8 mouse cellular contexts compared by ENCODE assay signal in the genomic region with DNA sequence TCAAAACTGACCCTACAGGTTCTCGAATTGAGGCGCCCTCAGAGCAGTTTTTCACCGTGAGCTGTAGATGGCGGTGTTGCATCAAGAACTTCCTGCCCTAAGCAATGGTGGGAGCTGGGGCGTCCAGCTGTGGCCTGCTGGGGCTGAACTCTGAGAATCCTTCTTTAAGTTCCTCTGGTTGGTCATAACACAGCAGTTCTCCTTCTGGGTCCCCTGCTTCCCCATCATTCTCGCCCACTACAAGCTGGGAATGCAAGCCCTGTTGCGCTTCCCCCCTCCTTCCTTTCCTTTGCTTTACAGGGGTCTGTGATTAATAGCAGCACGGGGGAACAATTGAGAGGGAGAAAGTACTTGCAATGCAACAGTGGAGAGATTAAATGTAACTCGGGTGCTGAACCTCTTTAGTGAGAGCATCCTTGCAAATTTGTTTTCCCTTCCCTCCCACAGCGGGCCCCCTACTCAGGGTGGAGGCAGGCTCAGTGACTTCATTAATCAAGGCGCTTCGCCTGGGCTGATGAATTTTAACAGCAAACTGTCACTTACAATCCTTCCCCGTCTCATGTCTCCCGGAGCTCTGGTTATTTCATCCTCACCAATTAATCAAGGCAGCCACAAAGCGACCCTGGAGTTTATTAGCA.
DNase-seq lines count a peak whose midpoint lies in the region; ATAC-seq lines count a peak whose summit lies in the region.

No protein-coding gene starts in this region.

- H3K27ac ChIP-seq in embryonic facial prominence, embryonic 14.5 days (replicated peaks; ENCODE audit: low read depth, low read length), result no peak overlapping the region
- H3K27ac ChIP-seq in hindbrain, embryonic 12.5 days, result 0 out of 2 replicates have a peak overlapping the region, but pooled peaks have one; percentile 12

- H3K9ac ChIP-seq in embryonic facial prominence, embryonic 14.5 days (ENCODE audit: low read depth, low read length), result 0 out of 2 replicates have a peak overlapping the region, but pooled peaks have one; percentile 32
- no peak overlapping the region; the same call in 1 of the 2 replicates for H3K9ac ChIP-seq in hindbrain, embryonic 12.5 days

- peak overlapping the region; percentile 50 for H3K4me2 ChIP-seq in embryonic facial prominence, embryonic 14.5 days (ENCODE audit: low read depth, low read length)
- peak overlapping the region; percentile 52 for H3K4me2 ChIP-seq in hindbrain, embryonic 12.5 days (replicated peaks)

- ATAC-seq in embryonic facial prominence, embryonic 14.5 days (ENCODE audit: low read depth), result peak; percentile 88
- ATAC-seq in hindbrain, embryonic 12.5 days (ENCODE audit: low FRiP score), result peak; percentile 95
- ATAC-seq in activated CD4-positive, CD25-positive, alpha-beta regulatory T cell, adult 4 months, result no peak

- 6% methylated on average over 15 of the region's 15 CpGs for WGBS in embryonic facial prominence, embryonic 14.5 days
- WGBS in hindbrain, embryonic 12.5 days, result 3% methylated on average over 15 of the region's 15 CpGs

- H3K9me3 ChIP-seq in embryonic facial prominence, embryonic 14.5 days (ENCODE audit: control insufficient read depth, low read length), result no peaks in the 10 kb centered on the region
- no peaks in the 10 kb centered on the region for H3K9me3 ChIP-seq in hindbrain, embryonic 12.5 days (replicated peaks)

- H3K27me3 ChIP-seq in embryonic facial prominence, embryonic 14.5 days (replicated peaks; ENCODE audit: control insufficient read depth, insufficient read depth, low read length), result no peaks in the 10 kb centered on the region
- no peaks in the 10 kb centered on the region for H3K27me3 ChIP-seq in hindbrain, embryonic 12.5 days

- no peaks in the 10 kb centered on the region for H3K4me1 ChIP-seq in embryonic facial prominence, embryonic 14.5 days (ENCODE audit: control insufficient read depth, insufficient read depth, low read length)
- peaks cover 7% of the 10 kb centered on the region; the same call in 1 of the 2 replicates for H3K4me1 ChIP-seq in hindbrain, embryonic 12.5 days

- peak overlapping the region; percentile 17 for H3K4me3 ChIP-seq in embryonic facial prominence, embryonic 14.5 days (ENCODE audit: low read depth, low read length)
- H3K4me3 ChIP-seq in hindbrain, embryonic 12.5 days, result peak overlapping the region; percentile 14; the same call in 1 of the 2 replicates

- H3K36me3 ChIP-seq in embryonic facial prominence, embryonic 14.5 days (ENCODE audit: control insufficient read depth, insufficient read depth, low read length), result no peaks in the 10 kb centered on the region
- H3K36me3 ChIP-seq in hindbrain, embryonic 12.5 days, result no peaks in the 10 kb centered on the region

- DNase-seq in 3T3-L1 (ENCODE audit: low read depth, low spot score), result peak; percentile 84
- DNase-seq in adipocyte (ENCODE audit: low spot score), result peak; percentile 62
- DNase-seq in embryonic facial prominence, embryonic 14.5 days (ENCODE audit: low spot score), result peak; percentile 82
- peak; percentile 54 to 73 for DNase-seq in layer of hippocampus, postnatal 14 days (ENCODE audit: low spot score in 2 of 2)
- peak; percentile 33 to 36 for DNase-seq in lung, postnatal 4 days
- DNase-seq in right cerebral cortex, postnatal 25 days, result peak; percentile 52
